Mouse (Mus musculus): ENCODE measurements around the gene Zfp57. TPM values are rescaled to one million over a fixed set of nuclear protein-coding genes. Genes with fewer than 3 reads are reported as not detected.

Gene Zfp57
- polyA plus RNA-seq, 1 experiment, result 25.2 TPM

GRCm38 (mm10) chr17:37029162-37029561 lies 28.2 kb downstream of the Zfp57 start:
- Histone ChIP-seq H3K4me1 (ENCODE audit: control insufficient read depth, insufficient read depth, low read length) (no peaks in the 10 kb centered on the region), H3K27ac (ENCODE audit: insufficient read depth, low read length) (no peak overlapping the region), H3K4me3 (ENCODE audit: insufficient read depth, low read length) (peak overlapping the region; percentile 42; the same call in 1 of the 2 replicates)
- no peak for TF ChIP-seq CTCF (IDR thresholded peaks at IDR 0.05; ENCODE audit: extremely low read depth, insufficient read depth, low read length)
- TF ChIP-seq POLR2A (IDR thresholded peaks at IDR 0.05; ENCODE audit: extremely low read depth, insufficient read depth, low read length), result no peak

DNA sequence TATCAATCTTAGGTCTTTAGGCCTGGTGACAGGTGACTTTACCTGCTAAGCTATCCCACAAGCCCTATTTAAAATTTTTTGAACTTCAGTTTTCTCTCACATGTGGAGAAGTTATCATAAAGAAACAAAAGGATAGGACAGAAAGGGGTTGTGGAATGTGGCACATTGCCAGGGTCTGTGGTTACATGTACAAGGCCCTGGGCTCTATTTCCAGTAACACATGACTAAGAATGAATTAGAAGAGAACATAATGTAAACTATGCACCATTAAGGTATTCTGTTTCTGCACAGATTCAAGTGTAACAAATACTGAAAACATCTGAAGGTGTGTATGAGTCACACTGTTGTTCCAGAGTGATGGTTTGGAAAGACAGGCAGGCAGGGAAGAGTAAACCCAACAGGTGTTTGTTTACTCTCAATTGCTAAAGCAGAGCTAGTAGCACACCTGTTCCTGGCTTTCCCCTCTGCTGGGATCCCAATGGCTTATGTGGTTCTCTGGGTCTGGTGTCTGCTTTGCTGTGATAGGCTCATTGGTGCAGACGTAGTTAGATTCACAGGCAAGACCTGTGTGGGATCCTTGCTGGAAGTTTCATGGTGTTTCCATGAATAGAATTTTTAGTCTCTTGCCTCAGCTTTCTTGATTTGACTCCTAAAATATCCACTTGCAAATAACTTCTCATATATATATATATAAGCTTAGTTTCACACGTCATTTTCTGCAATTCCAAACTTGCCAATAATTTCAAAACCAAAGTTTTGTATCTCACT lies 38.3 kb downstream of the Zfp57 start:
- no peak for TF ChIP-seq POLR2A (IDR thresholded peaks at IDR 0.05; ENCODE audit: extremely low read depth, insufficient read depth, low read length)
- TF ChIP-seq CTCF (IDR thresholded peaks at IDR 0.05; ENCODE audit: extremely low read depth, insufficient read depth, low read length), result no peak
- H3K4me3 ChIP-seq (ENCODE audit: insufficient read depth, low read length), result no peak overlapping the region
- no peak overlapping the region for H3K27ac ChIP-seq (ENCODE audit: insufficient read depth, low read length)
- no peaks in the 10 kb centered on the region for H3K4me1 ChIP-seq (ENCODE audit: control insufficient read depth, insufficient read depth, low read length)

DNA sequence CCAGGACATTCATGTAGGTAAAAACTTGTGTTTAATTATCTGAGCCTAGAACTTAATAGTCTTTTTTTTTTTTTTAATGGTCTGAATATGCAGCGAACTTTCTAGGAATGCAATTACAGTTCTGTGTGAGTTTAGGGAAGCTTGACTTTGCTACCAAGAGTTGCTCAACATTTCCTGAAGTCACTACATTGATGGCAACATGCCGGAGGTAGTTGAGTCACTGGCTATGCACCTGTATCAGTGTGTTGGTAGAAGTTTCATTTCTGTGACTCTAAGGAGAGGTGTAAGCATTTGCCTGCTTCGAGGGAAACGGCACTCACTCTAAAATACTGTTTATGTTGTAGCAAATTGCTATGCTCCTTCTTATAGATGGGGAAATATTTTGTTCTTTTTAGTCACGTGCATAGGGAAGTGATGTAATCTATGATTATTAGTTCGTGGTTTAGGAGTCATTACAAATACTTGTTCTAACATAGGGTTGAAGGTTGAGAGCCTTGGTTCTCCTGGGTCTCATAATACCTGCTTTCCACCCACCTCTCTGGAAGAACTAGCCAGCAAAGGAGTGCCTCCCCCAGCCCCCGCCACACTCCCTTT lies 43.8 kb downstream of the Zfp57 start:
- no peak for TF ChIP-seq CTCF (IDR thresholded peaks at IDR 0.05; ENCODE audit: extremely low read depth, insufficient read depth, low read length)
- no peak for TF ChIP-seq POLR2A (IDR thresholded peaks at IDR 0.05; ENCODE audit: extremely low read depth, insufficient read depth, low read length)
- H3K4me1 ChIP-seq (ENCODE audit: control insufficient read depth, insufficient read depth, low read length), result peaks cover 3% of the 10 kb centered on the region; the same call in 1 of the 2 replicates
- H3K4me3 ChIP-seq (ENCODE audit: insufficient read depth, low read length), result peak overlapping the region; percentile 87
- H3K27ac ChIP-seq (ENCODE audit: insufficient read depth, low read length), result peak overlapping the region; percentile 95; the same call in 1 of the 2 replicates

GRCm38 (mm10) chr17:37045611-37046311 lies 44.8 kb downstream of the Zfp57 start, which contains the start of gene Gabbr1:
Gene Gabbr1 (plus strand): TSS chr17:37045966.
- peak within 1 kb of the TSS; percentile 95 for H3K27ac ChIP-seq (ENCODE audit: insufficient read depth, low read length)
- TF ChIP-seq POLR2A (IDR thresholded peaks at IDR 0.05; ENCODE audit: extremely low read depth, insufficient read depth, low read length), result peak; percentile 65; the same call in 1 of the 2 replicates
- no peak for TF ChIP-seq CTCF (IDR thresholded peaks at IDR 0.05; ENCODE audit: extremely low read depth, insufficient read depth, low read length)
- peaks cover 3% of the 10 kb centered on the region; the same call in 1 of the 2 replicates for H3K4me1 ChIP-seq (ENCODE audit: control insufficient read depth, insufficient read depth, low read length)
- H3K4me3 ChIP-seq (ENCODE audit: insufficient read depth, low read length), result peak within 1 kb of the TSS; percentile 87

DNA sequence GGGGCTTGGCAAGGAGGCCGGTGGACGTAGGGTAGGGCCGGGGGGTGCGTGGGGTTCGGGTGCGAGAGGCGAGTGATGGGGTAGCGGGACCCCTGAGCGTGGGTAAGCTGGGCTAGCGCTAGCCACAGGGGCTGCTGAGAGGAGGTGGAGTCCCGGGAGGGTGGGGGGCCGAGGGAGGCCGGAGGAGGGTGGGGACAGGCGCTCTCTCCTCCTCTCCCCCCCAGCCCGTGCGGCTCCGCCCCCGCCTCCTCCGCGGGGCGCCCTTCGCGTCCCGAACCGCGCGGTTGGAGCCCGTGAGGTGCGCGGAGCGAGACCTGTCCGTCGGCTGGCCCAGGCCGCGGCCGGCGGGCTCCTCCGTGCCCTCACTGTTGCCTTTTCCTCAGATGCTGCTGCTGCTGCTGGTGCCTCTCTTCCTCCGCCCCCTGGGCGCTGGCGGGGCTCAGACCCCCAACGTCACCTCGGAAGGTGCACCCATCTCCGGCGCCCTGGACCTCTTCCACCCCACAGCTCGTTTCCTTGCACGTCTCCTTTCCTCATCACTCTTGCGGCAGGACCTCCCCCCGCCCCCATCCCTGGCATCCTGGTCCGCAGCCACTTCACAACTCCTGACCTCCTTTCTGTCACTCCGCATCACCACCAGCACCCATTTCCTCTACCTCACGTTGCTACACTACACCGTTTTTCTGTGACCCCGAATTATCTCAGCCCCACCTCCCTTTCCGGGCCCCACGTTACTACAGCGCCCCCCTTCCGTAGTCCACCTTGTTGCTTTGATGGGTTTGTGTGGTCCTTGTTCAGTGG lies 45.5 kb downstream of the Zfp57 start:
- Histone ChIP-seq H3K4me3 (ENCODE audit: insufficient read depth, low read length) (peak overlapping the region; percentile 87), H3K4me1 (ENCODE audit: control insufficient read depth, insufficient read depth, low read length) (peaks cover 3% of the 10 kb centered on the region; the same call in 1 of the 2 replicates), H3K27ac (ENCODE audit: insufficient read depth, low read length) (peak overlapping the region; percentile 94)
- TF ChIP-seq CTCF (IDR thresholded peaks at IDR 0.05; ENCODE audit: extremely low read depth, insufficient read depth, low read length) (peak; percentile 26; the same call in 1 of the 2 replicates), POLR2A (IDR thresholded peaks at IDR 0.05; ENCODE audit: extremely low read depth, insufficient read depth, low read length) (0 out of 2 replicates have a peak, but pooled peaks have one; percentile 11)

DNA sequence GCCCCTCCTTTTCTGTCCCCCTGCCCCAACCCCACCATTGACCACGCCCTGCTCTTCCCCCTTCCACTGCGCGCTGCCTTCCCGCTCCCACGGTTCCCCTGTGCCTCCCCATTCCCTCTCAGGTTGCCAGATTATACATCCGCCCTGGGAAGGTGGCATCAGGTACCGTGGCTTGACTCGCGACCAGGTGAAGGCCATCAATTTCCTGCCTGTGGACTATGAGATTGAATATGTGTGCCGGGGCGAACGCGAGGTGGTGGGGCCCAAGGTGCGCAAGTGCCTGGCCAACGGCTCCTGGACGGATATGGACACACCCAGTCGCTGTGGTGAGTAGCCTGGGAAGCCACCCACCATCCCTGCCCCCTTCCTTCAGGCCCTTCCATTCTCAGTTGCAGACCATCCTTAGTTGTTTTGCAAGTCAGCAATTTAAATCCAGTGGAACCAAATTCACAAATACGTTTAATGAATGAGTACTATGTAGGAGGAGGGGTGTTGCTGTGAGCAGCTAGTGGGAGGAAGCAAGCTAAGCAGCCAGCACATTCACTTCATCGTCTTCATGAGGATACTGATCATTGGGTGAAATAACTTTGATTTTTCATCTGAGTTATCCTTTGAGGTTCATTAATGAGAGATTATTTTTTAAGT lies 46.5 kb downstream of the Zfp57 start:
- TF ChIP-seq CTCF (IDR thresholded peaks at IDR 0.05; ENCODE audit: extremely low read depth, insufficient read depth, low read length) (no peak), POLR2A (IDR thresholded peaks at IDR 0.05; ENCODE audit: extremely low read depth, insufficient read depth, low read length) (no peak)
- Histone ChIP-seq H3K4me1 (ENCODE audit: control insufficient read depth, insufficient read depth, low read length) (peaks cover 3% of the 10 kb centered on the region; the same call in 1 of the 2 replicates), H3K4me3 (ENCODE audit: insufficient read depth, low read length) (peak overlapping the region; percentile 87), H3K27ac (ENCODE audit: insufficient read depth, low read length) (no peak overlapping the region)

DNA sequence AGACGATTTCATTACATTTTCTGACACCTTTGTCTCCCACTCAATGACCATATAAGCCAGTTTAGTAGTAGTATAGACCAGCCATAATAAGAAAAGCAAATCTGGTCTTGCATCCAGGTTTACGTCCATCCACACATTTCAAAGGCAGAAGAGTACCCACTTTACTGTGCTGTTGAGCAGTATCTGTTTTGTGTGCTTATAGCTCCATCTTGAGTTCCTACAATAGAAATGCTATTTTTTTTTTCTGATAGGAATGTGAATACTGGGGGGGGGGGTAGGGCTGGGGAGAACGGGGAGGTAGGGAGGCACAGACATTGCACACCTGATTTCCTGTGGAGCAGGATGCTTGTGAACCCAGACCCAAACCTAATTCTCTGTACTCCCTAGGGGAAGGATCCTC lies 47.0 kb downstream of the Zfp57 start:
- Histone ChIP-seq H3K4me3 (ENCODE audit: insufficient read depth, low read length) (peak overlapping the region; percentile 87), H3K27ac (ENCODE audit: insufficient read depth, low read length) (no peak overlapping the region), H3K4me1 (ENCODE audit: control insufficient read depth, insufficient read depth, low read length) (peaks cover 3% of the 10 kb centered on the region; the same call in 1 of the 2 replicates)
- TF ChIP-seq POLR2A (IDR thresholded peaks at IDR 0.05; ENCODE audit: extremely low read depth, insufficient read depth, low read length) (no peak), CTCF (IDR thresholded peaks at IDR 0.05; ENCODE audit: extremely low read depth, insufficient read depth, low read length) (peak; percentile 12; the same call in 1 of the 2 replicates)

DNA sequence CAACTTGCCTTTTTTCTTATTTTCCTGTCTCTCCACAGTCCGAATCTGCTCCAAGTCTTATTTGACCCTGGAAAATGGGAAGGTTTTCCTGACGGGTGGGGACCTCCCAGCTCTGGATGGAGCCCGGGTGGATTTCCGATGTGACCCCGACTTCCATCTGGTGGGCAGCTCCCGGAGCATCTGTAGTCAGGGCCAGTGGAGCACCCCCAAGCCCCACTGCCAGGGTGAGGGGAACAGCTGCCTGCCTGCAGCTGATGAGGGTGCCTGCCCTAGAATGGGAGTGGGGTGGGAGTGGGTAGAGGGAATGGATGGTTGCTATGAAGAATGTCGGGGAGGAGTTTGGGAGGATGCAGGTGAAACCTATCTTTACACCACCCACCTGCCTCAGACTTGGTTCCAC lies 47.4 kb downstream of the Zfp57 start:
- TF ChIP-seq POLR2A (IDR thresholded peaks at IDR 0.05; ENCODE audit: extremely low read depth, insufficient read depth, low read length) (0 out of 2 replicates have a peak, but pooled peaks have one; percentile 13), CTCF (IDR thresholded peaks at IDR 0.05; ENCODE audit: extremely low read depth, insufficient read depth, low read length) (no peak)
- H3K27ac ChIP-seq (ENCODE audit: insufficient read depth, low read length), result no peak overlapping the region; the same call in 1 of the 2 replicates
- H3K4me3 ChIP-seq (ENCODE audit: insufficient read depth, low read length), result peak overlapping the region; percentile 87
- H3K4me1 ChIP-seq (ENCODE audit: control insufficient read depth, insufficient read depth, low read length), result peaks cover 4% of the 10 kb centered on the region; the same call in 1 of the 2 replicates

All from cortical plate, adult 2 months (tissue).